ENCODE assay signal across 8 mouse cellular contexts in genomic region chr17:24551050-24551444, GRCm38 (mm10). TPM values are rescaled to one million over a fixed set of nuclear protein-coding genes. Genes with fewer than 3 reads are reported as not detected.
DNase-seq lines count a peak whose midpoint lies in the region; ATAC-seq and TF ChIP-seq lines count a peak whose summit lies in the region.

No protein-coding gene starts in this region.

- TF ChIP-seq RAD21 in CH12.LX (IDR thresholded peaks at IDR 0.05; ENCODE audit: low read depth, low read length): no peak

- dilution Hi-C loops in CH12.LX (cut with MboI; ENCODE audit: extremely low pct_ligation_motif_present, extremely low pct_unique_long_range_greater_than_20kb, low sequenced_read_pairs): no loop called here

- TF ChIP-seq EP300 in CH12.LX (IDR thresholded peaks at IDR 0.05; ENCODE audit: low read length): no peak

- H3K4me2 ChIP-seq in CH12.LX (ENCODE audit: insufficient read depth, low read depth, poor library complexity, severe bottlenecking): peak overlapping the region; percentile 35
- peak overlapping the region; percentile 85 for H3K4me2 ChIP-seq in forebrain, embryonic 15.5 days (replicated peaks)
- H3K4me2 ChIP-seq in liver, embryonic 13.5 days: peak overlapping the region; percentile 100

- H3K79me2 ChIP-seq in CH12.LX (replicated peaks; ENCODE audit: control insufficient read depth, extremely low read depth, insufficient read depth, poor library complexity, severe bottlenecking): 0 out of 2 replicates have a peak, but pooled peaks cover 8% of the 10 kb centered on the region

- H3K4me3 ChIP-seq in gastrocnemius, adult 2 months: peak overlapping the region; percentile 96
- peak overlapping the region; percentile 61 to 96 (median 94) for H3K4me3 ChIP-seq in CH12.LX (replicated peaks in 1 of 3; ENCODE audit: low read depth in 2 of 3, low read length in 2 of 3, poor library complexity in 1 of 3)
- H3K4me3 ChIP-seq in forebrain, embryonic 15.5 days: peak overlapping the region; percentile 96
- H3K4me3 ChIP-seq in liver, embryonic 13.5 days (replicated peaks): peak overlapping the region; percentile 89

- DNase-seq in gastrocnemius, adult 2 months: no peak
- no peak for DNase-seq in gastrocnemius, postnatal 25 days
- DNase-seq in CH12.LX (ENCODE audit: extremely low read depth): no peak
- DNase-seq in liver, embryonic 13.5 days: no peak
- no peak for DNase-seq in ovary, adult 18-20 months (ENCODE audit: low spot score)
- no peak for DNase-seq in right cerebral cortex, adult 18-20 months
- no peak for DNase-seq in frontal cortex, postnatal 10 days (ENCODE audit: low spot score in 2 of 2)

- ATAC-seq in forebrain, embryonic 15.5 days (replicated peaks): no peak
- no peak for ATAC-seq in liver, embryonic 13.5 days (ENCODE audit: low read depth)

- 37% methylated on average over 3 of the region's 3 CpGs for WGBS in forebrain, embryonic 15.5 days
- WGBS in liver, embryonic 13.5 days (ENCODE audit: insufficient replicate concordance): 61% methylated on average over 3 of the region's 3 CpGs

- peak overlapping the region; percentile 95 for H3K9ac ChIP-seq in CH12.LX (ENCODE audit: insufficient read depth, low read depth)
- peak overlapping the region; percentile 95 for H3K9ac ChIP-seq in forebrain, embryonic 15.5 days (replicated peaks)
- peak overlapping the region; percentile 92 for H3K9ac ChIP-seq in liver, embryonic 13.5 days

- H3K9me3 ChIP-seq in CH12.LX (replicated peaks; ENCODE audit: low read length): no peaks in the 10 kb centered on the region
- H3K9me3 ChIP-seq in forebrain, embryonic 15.5 days: no peaks in the 10 kb centered on the region
- H3K9me3 ChIP-seq in liver, embryonic 13.5 days (replicated peaks): no peaks in the 10 kb centered on the region

- H3K27me3 ChIP-seq in CH12.LX (replicated peaks): no peaks in the 10 kb centered on the region
- no peaks in the 10 kb centered on the region for H3K27me3 ChIP-seq in forebrain, embryonic 15.5 days
- H3K27me3 ChIP-seq in liver, embryonic 13.5 days: no peaks in the 10 kb centered on the region

- intact Hi-C loops in gastrocnemius, adult 2 months (cut with DNase I): no loop called here

- H3K27ac ChIP-seq in gastrocnemius, adult 2 months: peak overlapping the region; percentile 98
- no peak overlapping the region for H3K27ac ChIP-seq in CH12.LX (ENCODE audit: insufficient read depth, low read depth)
- peak overlapping the region; percentile 93; the same call in 1 of the 2 replicates for H3K27ac ChIP-seq in forebrain, embryonic 15.5 days (replicated peaks)
- H3K27ac ChIP-seq in liver, embryonic 13.5 days: 0 out of 2 replicates have a peak overlapping the region, but pooled peaks have one; percentile 94

- peaks cover 0 to 8% of the 10 kb centered on the region in 2 experiments for H3K36me3 ChIP-seq in CH12.LX (replicated peaks in 1 of 2; ENCODE audit: control insufficient read depth in 1 of 2, insufficient read depth in 1 of 2, low read length in 1 of 2)
- H3K36me3 ChIP-seq in forebrain, embryonic 15.5 days: no peaks in the 10 kb centered on the region
- no peaks in the 10 kb centered on the region for H3K36me3 ChIP-seq in liver, embryonic 13.5 days

- H3K4me1 ChIP-seq in CH12.LX (ENCODE audit: control insufficient read depth in 1 of 2, insufficient read depth in 2 of 2): peaks cover 0 to 40% of the 10 kb centered on the region in 2 experiments; a peak in 2 of 4 replicates
- H3K4me1 ChIP-seq in forebrain, embryonic 15.5 days: peaks cover 34% of the 10 kb centered on the region
- peaks cover 42% of the 10 kb centered on the region for H3K4me1 ChIP-seq in liver, embryonic 13.5 days (replicated peaks)

- in situ Hi-C loops in CH12.LX (cut with MboI; ENCODE audit: low pct_ligation_motif_present, low pct_unique_long_range_greater_than_20kb, low sequenced_read_pairs): no loop called here

- no peak for TF ChIP-seq POLR2A in CH12.LX (IDR thresholded peaks at IDR 0.05; ENCODE audit: low read depth, low read length)

- TF ChIP-seq CTCF in gastrocnemius, adult 2 months (IDR thresholded peaks at IDR 0.05): no peak
- no peak for TF ChIP-seq CTCF in CH12.LX (conservative IDR thresholded peaks at IDR 0.05 in 1 of 2, IDR thresholded peaks at IDR 0.05 in 1 of 2; ENCODE audit: low read depth in 2 of 2, low read length in 2 of 2)

TF ChIP-seq in CH12.LX, 34 proteins besides CTCF, POLR2A, EP300 and RAD21:
- TF ChIP-seq JUN (IDR thresholded peaks at IDR 0.05; ENCODE audit: insufficient read depth, low read depth, low read length): no peak
- TF ChIP-seq SIN3A (IDR thresholded peaks at IDR 0.05; ENCODE audit: low read length): no peak
- TF ChIP-seq ELF1 (IDR thresholded peaks at IDR 0.05; ENCODE audit: low read depth, low read length): no peak
- TF ChIP-seq ZKSCAN1 (IDR thresholded peaks at IDR 0.05; ENCODE audit: borderline replicate concordance, low read depth, low read length): no peak
- TF ChIP-seq CHD1 (IDR thresholded peaks at IDR 0.05; ENCODE audit: low read depth, low read length): no peak

RNA-seq across cellular contexts. Expression of gene Pkd1, which starts 1.4 kb away (rescaled TPM):
- total RNA-seq in gastrocnemius, adult 2 months (2021): 10 to 100 TPM; 18.3 to 25.0 TPM
- 10 to 100 TPM; 20.2 to 21.1 TPM for total RNA-seq in gastrocnemius, postnatal 25 days (2021)
- total RNA-seq in CH12.LX (2012; rRNA removed) (11.1 and 13.4 TPM in 2 replicates), CH12.LX (2014; rRNA removed) (2.7 and 2.8 TPM in 2 replicates)
- polyA plus RNA-seq in CH12.LX (2012; ENCODE audit: insufficient read length, low read depth): 7.5 and 8.3 TPM in 2 replicates
- polyA plus RNA-seq in forebrain, embryonic 15.5 days (2015; fragmentation: Nextera tagmentation; extraction: Ambion mirVana): 17.1 and 22.9 TPM in 2 replicates
- polyA plus RNA-seq in liver, embryonic 13.5 days (2015; fragmentation: Nextera tagmentation; extraction: Ambion mirVana): 2.2 and 3.3 TPM in 2 replicates

RNA-seq across cellular contexts. Expression of gene Rab26, which starts 17.0 kb away (rescaled TPM):
- total RNA-seq in gastrocnemius, adult 2 months (2021): not detected
- under 1 TPM in 1 of 2 experiments, not detected in 1; 0.23 TPM for total RNA-seq in gastrocnemius, postnatal 25 days (2021)
- total RNA-seq in CH12.LX (2012; rRNA removed) (1.3 and 2.2 TPM in 2 replicates), CH12.LX (2014; rRNA removed) (0.36 TPM in 1 of 2 replicates, not detected in the other)
- 0.40 and 0.74 TPM in 2 replicates for polyA plus RNA-seq in CH12.LX (2012; ENCODE audit: insufficient read length, low read depth)
- 5.7 and 6.6 TPM in 2 replicates for polyA plus RNA-seq in forebrain, embryonic 15.5 days (2015; fragmentation: Nextera tagmentation; extraction: Ambion mirVana)
- polyA plus RNA-seq in liver, embryonic 13.5 days (2015; fragmentation: Nextera tagmentation; extraction: Ambion mirVana): 0.88 and 0.99 TPM in 2 replicates

RNA-seq across cellular contexts. Expression of gene Traf7, which starts 23.3 kb away (rescaled TPM):
- 10 to 100 TPM; 27.3 to 35.2 TPM for total RNA-seq in gastrocnemius, adult 2 months (2021)
- 10 to 100 TPM; 33.2 to 36.7 TPM for total RNA-seq in gastrocnemius, postnatal 25 days (2021)
- total RNA-seq in CH12.LX (2012; rRNA removed) (122 and 127 TPM in 2 replicates), CH12.LX (2014; rRNA removed) (109 and 114 TPM in 2 replicates)
- polyA plus RNA-seq in CH12.LX (2012; ENCODE audit: insufficient read length, low read depth): 167 and 176 TPM in 2 replicates
- 107 and 112 TPM in 2 replicates for polyA plus RNA-seq in forebrain, embryonic 15.5 days (2015; fragmentation: Nextera tagmentation; extraction: Ambion mirVana)
- 40.7 and 43.9 TPM in 2 replicates for polyA plus RNA-seq in liver, embryonic 13.5 days (2015; fragmentation: Nextera tagmentation; extraction: Ambion mirVana)

Comparison
In these comparisons a context has a peak if more than half of its experiments do, and no peak if none do; other contexts are left out.
1. H3K4me2 ChIP-seq: peak in every context shown above with its lines; median percentile 100 in liver, embryonic 13.5 days; 85 in forebrain, embryonic 15.5 days; 35 in CH12.LX.